ENCODE assay signal across 8 mouse cellular contexts in the genomic region with DNA sequence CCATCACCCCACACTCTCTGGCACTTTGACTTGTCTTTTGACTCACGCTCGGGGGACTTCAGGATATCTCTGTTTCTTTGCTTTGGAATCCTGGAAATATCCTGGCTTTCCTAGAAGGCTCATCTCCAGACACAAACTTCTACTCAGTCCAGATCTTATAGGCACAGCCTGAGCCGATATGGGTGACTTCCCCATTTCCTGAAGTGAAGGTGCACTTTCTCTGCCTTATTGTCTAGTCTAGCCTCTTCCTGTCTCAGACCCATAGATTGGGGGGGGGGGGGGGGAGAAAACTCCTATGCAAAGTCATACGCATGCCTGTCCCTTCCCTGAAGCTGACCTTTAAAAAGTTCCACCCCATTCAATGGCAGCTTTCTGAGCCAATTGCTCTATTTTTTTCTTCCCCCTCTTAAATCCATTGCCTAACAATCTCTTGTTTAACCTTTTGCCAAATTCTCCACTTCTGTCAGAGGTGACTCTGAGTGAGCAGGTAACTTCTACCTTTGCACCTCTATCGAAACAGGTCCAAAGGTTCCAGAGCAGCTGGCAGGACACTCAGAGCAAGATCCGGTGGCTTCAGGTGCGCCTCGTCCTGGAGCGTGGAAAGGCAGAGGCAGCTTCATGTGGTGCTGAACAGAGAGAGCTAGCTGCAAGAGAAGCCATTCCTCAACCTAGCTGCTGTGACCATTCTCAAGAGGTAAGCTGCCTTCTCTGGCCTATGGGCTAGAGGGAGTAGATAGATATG. TPM values are rescaled to one million over a fixed set of nuclear protein-coding genes. Genes with fewer than 3 reads are reported as not detected.
DNase-seq lines count a peak whose midpoint lies in the region; ATAC-seq and TF ChIP-seq lines count a peak whose summit lies in the region.

A gene (plus strand): TSS at position 556 of the 742 bp plus-strand sequence.

- H3K4me2 ChIP-seq in lung, postnatal 0 days (replicated peaks; ENCODE audit: low read depth, low read length), result peak within 1 kb of the TSS; percentile 81; the same call in 1 of the 2 replicates
- H3K4me2 ChIP-seq in embryonic facial prominence, embryonic 13.5 days, result no peak within 1 kb of the TSS
- peak within 1 kb of the TSS; percentile 93; the same call in 1 of the 2 replicates for H3K4me2 ChIP-seq in hindbrain, embryonic 12.5 days (replicated peaks)
- no peak within 1 kb of the TSS for H3K4me2 ChIP-seq in limb, embryonic 11.5 days (ENCODE audit: low read depth, severe bottlenecking)

- H3K4me3 ChIP-seq in lung, postnatal 0 days (ENCODE audit: low read depth, low read length), result no peak within 1 kb of the TSS
- H3K4me3 ChIP-seq in embryonic facial prominence, embryonic 13.5 days, result no peak within 1 kb of the TSS
- H3K4me3 ChIP-seq in hindbrain, embryonic 12.5 days, result no peak within 1 kb of the TSS
- H3K4me3 ChIP-seq in limb, embryonic 11.5 days (ENCODE audit: low read depth, low read length), result no peak within 1 kb of the TSS

- no peak for TF ChIP-seq CTCF in lung, postnatal 0 days (IDR thresholded peaks at IDR 0.05)

- H3K4me1 ChIP-seq in lung, postnatal 0 days (ENCODE audit: insufficient read depth, low read depth, low read length), result peaks cover 12% of the 10 kb centered on the region
- peaks cover 10% of the 10 kb centered on the region for H3K4me1 ChIP-seq in embryonic facial prominence, embryonic 13.5 days
- peaks cover 13% of the 10 kb centered on the region for H3K4me1 ChIP-seq in hindbrain, embryonic 12.5 days
- 0 out of 2 replicates have a peak, but pooled peaks cover 4% of the 10 kb centered on the region for H3K4me1 ChIP-seq in limb, embryonic 11.5 days (ENCODE audit: control insufficient read depth, insufficient read depth, low read length)

- no peak for DNase-seq in lung, postnatal 0 days (ENCODE audit: low spot score)
- no peak for DNase-seq in lung, postnatal 4 days
- no peak for DNase-seq in limb, embryonic 11.5 days (ENCODE audit: low spot score)
- DNase-seq in splenic B cell, adult 2 months (ENCODE audit: low read depth, low spot score), result peak; percentile 30
- no peak for DNase-seq in cerebellum, postnatal 4 days (ENCODE audit: low spot score in 2 of 2)
- DNase-seq in ovary, postnatal 14 days (ENCODE audit: low spot score), result no peak

- no peaks in the 10 kb centered on the region for H3K9me3 ChIP-seq in lung, postnatal 0 days (ENCODE audit: low read length)
- no peaks in the 10 kb centered on the region for H3K9me3 ChIP-seq in embryonic facial prominence, embryonic 13.5 days
- H3K9me3 ChIP-seq in hindbrain, embryonic 12.5 days (replicated peaks), result no peaks in the 10 kb centered on the region
- H3K9me3 ChIP-seq in limb, embryonic 11.5 days (ENCODE audit: control insufficient read depth, low read length), result no peaks in the 10 kb centered on the region

- no peak within 1 kb of the TSS for H3K27ac ChIP-seq in lung, postnatal 0 days (ENCODE audit: low read length)
- no peak within 1 kb of the TSS for H3K27ac ChIP-seq in embryonic facial prominence, embryonic 13.5 days
- no peak within 1 kb of the TSS for H3K27ac ChIP-seq in hindbrain, embryonic 12.5 days
- H3K27ac ChIP-seq in limb, embryonic 11.5 days (replicated peaks; ENCODE audit: low read depth, low read length), result no peak within 1 kb of the TSS

- no peaks in the 10 kb centered on the region for H3K36me3 ChIP-seq in lung, postnatal 0 days (ENCODE audit: insufficient read depth, low read length)
- H3K36me3 ChIP-seq in embryonic facial prominence, embryonic 13.5 days, result no peaks in the 10 kb centered on the region
- no peaks in the 10 kb centered on the region for H3K36me3 ChIP-seq in hindbrain, embryonic 12.5 days
- no peaks in the 10 kb centered on the region for H3K36me3 ChIP-seq in limb, embryonic 11.5 days (ENCODE audit: control insufficient read depth, insufficient read depth, low read length)
- H3K36me3 ChIP-seq in splenic B cell, adult 2 months (ENCODE audit: control insufficient read depth, insufficient read depth, low read length, poor library complexity, severe bottlenecking), result no peaks in the 10 kb centered on the region

- H3K27me3 ChIP-seq in lung, postnatal 0 days (replicated peaks; ENCODE audit: insufficient read depth, low read length), result no peaks in the 10 kb centered on the region
- H3K27me3 ChIP-seq in embryonic facial prominence, embryonic 13.5 days, result no peaks in the 10 kb centered on the region
- H3K27me3 ChIP-seq in hindbrain, embryonic 12.5 days, result 0 out of 2 replicates have a peak, but pooled peaks cover 3% of the 10 kb centered on the region
- no peaks in the 10 kb centered on the region for H3K27me3 ChIP-seq in limb, embryonic 11.5 days (ENCODE audit: control insufficient read depth, insufficient read depth, low read length)
- H3K27me3 ChIP-seq in splenic B cell, adult 2 months (ENCODE audit: control insufficient read depth, insufficient read depth, low read length, poor library complexity, severe bottlenecking), result no peaks in the 10 kb centered on the region

- ATAC-seq in lung, postnatal 0 days, result no peak
- no peak for ATAC-seq in embryonic facial prominence, embryonic 13.5 days (ENCODE audit: insufficient number of reproducible peaks, insufficient read depth, low FRiP score, low TSS enrichment, low read depth)
- ATAC-seq in hindbrain, embryonic 12.5 days (ENCODE audit: low FRiP score), result no peak
- ATAC-seq in limb, embryonic 11.5 days (ENCODE audit: insufficient number of reproducible peaks, low FRiP score, low TSS enrichment, low read depth), result no peak

- no peak within 1 kb of the TSS for H3K9ac ChIP-seq in lung, postnatal 0 days (replicated peaks; ENCODE audit: low read depth)
- H3K9ac ChIP-seq in embryonic facial prominence, embryonic 13.5 days, result no peak within 1 kb of the TSS
- no peak within 1 kb of the TSS for H3K9ac ChIP-seq in hindbrain, embryonic 12.5 days
- no peak within 1 kb of the TSS for H3K9ac ChIP-seq in limb, embryonic 11.5 days (ENCODE audit: low read length)

- TF ChIP-seq EP300 in lung, postnatal 0 days (IDR thresholded peaks at IDR 0.05), result no peak

- 77% methylated on average over 9 of the region's 9 CpGs for WGBS in lung, postnatal 0 days
- WGBS in embryonic facial prominence, embryonic 13.5 days, result 93% methylated on average over 9 of the region's 9 CpGs
- WGBS in hindbrain, embryonic 12.5 days, result 94% methylated on average over 9 of the region's 9 CpGs
- WGBS in limb, embryonic 11.5 days, result 90% methylated on average over 9 of the region's 9 CpGs

RNA-seq across cellular contexts. Expression of the gene that starts here (rescaled TPM):
- polyA plus RNA-seq in lung, postnatal 0 days (2015; fragmentation: Nextera tagmentation; extraction: Ambion mirVana), result 110 and 130 TPM in 2 replicates
- 34.2 and 34.8 TPM in 2 replicates for polyA plus RNA-seq in embryonic facial prominence, embryonic 13.5 days (2015; fragmentation: Nextera tagmentation; extraction: Ambion mirVana)
- 16.5 and 16.9 TPM in 2 replicates for polyA plus RNA-seq in hindbrain, embryonic 12.5 days (2016; fragmentation: Nextera tagmentation; extraction: Ambion mirVana)
- 19.0 and 19.8 TPM in 2 replicates for polyA plus RNA-seq in limb, embryonic 11.5 days (2014; fragmentation: Nextera tagmentation; extraction: Ambion mirVana)

Comparison
In these comparisons a context has a peak if more than half of its experiments do, and no peak if none do; other contexts are left out.
1. H3K4me2 ChIP-seq: peak in lung, postnatal 0 days (single experiment) and hindbrain, embryonic 12.5 days (single experiment); none in embryonic facial prominence, embryonic 13.5 days (single experiment) and limb, embryonic 11.5 days (single experiment).